Mouse (Mus musculus) limb, embryonic 15.5 days (tissue): ENCODE measurements at regions not wholly inside any gene's neighbourhood (a gene's known extent, or its start where the extent isn't known, plus 50 kb on each side); places are given as distances from the start of the nearest gene placed in this dataset.

Experiments used
- ATAC-seq: fragments of 200-750 bp; cut with Nextera tagmentation; 2 replicates; pipeline ENCODE4 v1.8.0; 2017; ENCODE audit warnings: low read depth, moderate TSS enrichment; ENCODE audit not compliant: insufficient number of reproducible peaks, low FRiP score, low TSS enrichment
- H3K27ac ChIP-seq: fragments of 300-500 bp; sonication (generic); 2 replicates; pipeline ENCODE4 v1.5.1; 2015; ENCODE audit warnings: moderate library complexity, mild to moderate bottlenecking, inconsistent platforms
- H3K27me3 ChIP-seq: fragments of 300-500 bp; sonication (generic); 2 replicates; pipeline ENCODE4 v1.6.1; 2015; ENCODE audit warnings: inconsistent platforms
- H3K36me3 ChIP-seq: fragments of 300-500 bp; sonication (generic); 2 replicates; pipeline ENCODE4 v1.6.1; 2015; ENCODE audit warnings: inconsistent platforms
- H3K4me1 ChIP-seq: fragments of 300-500 bp; sonication (generic); 2 replicates; pipeline ENCODE4 v1.6.1; 2015; ENCODE audit warnings: inconsistent platforms
- H3K4me2 ChIP-seq: fragments of 300-500 bp; sonication (generic); 2 replicates; pipeline ENCODE4 v1.6.1; 2015; ENCODE audit warnings: mild to moderate bottlenecking, inconsistent platforms
- H3K4me3 ChIP-seq: fragments of 300-500 bp; sonication (generic); 2 replicates; pipeline ENCODE4 v1.5.1; 2015; ENCODE audit warnings: mild to moderate bottlenecking, inconsistent platforms
- H3K9ac ChIP-seq: fragments of 300-500 bp; sonication (generic); 2 replicates; pipeline ENCODE4 v1.6.1; 2015; ENCODE audit warnings: inconsistent platforms
- H3K9me3 ChIP-seq: fragments of 300-500 bp; sonication (generic); 2 replicates; pipeline ENCODE4 v1.6.1; 2016; ENCODE audit warnings: inconsistent platforms
- WGBS: fragments of 180-500 bp; shearing (Covaris S2); methylation state at CpG from one replicate; pipeline ENCODE4 v1.1.7; 2015; 5-methylcytosine and 5-hydroxymethylcytosine counted together

DNA sequence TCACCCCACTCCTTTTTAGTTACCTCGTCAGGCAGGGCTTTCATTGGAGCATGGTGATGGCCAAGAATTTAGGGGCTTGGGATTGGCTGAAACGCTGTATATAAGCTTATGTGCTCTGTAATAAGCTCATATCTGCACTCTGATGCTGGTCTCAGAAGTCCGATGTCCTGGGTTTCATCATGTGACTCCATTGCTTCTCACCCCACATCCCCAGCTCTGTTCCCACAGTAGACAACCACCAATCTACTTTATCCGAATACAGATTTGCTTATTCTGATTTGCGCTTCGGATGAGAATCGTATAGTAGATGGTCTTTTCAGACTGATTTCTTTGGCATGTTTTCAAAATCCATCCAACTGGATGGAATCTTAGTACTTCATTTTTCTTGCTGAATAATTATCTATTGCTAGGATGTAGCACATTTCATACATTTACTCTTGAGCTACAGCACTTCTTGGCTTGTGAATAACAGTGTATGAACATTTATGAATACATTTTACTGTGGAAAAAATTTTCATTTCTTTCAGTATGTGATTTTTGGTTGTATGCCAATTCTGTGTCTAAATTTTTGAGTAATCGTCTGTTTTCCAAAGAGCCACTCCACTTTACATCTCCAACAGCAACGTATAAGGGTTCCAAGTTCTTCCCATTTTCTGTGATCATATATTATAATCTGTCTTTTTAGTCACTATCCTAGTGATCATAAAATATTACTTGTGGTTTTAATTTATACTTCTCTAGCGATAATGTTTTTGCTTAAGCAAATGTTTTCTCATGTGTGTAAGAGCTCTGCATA, 185.7 kb downstream of the Hace1 start:
- Histone ChIP-seq H3K27me3 (no peaks in the 10 kb centered on the region), H3K4me3 (no peak overlapping the region), H3K9ac (no peak overlapping the region), H3K27ac (no peak overlapping the region), H3K36me3 (no peaks in the 10 kb centered on the region), H3K4me1 (no peaks in the 10 kb centered on the region), H3K4me2 (no peak overlapping the region), H3K9me3 (no peaks in the 10 kb centered on the region)
- ATAC-seq, result no peak
- 74% methylated on average over 10 of the region's 10 CpGs for WGBS

DNA sequence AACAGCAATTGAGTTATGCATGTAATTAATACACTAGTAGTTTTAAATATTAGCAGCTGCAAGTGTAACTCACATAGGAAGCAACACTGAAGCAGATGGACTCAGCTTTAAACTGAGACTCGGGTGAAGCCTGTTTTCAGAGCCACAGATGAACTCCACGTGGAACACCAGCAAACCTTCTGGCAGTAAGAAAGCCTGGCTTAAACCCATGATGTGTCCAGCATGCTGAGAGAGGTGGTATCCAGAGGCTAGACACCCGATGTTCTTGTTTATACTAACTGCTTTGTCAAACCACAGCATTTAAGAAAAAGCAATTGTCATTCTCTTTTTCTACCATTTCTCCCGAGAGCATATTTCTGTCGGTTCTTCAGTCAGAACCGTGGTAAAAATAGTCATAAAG, 202.1 kb downstream of the Hace1 start:
- Histone ChIP-seq H3K4me1 (peaks cover 7% of the 10 kb centered on the region; the same call in 1 of the 2 replicates), H3K27ac (no peak overlapping the region), H3K4me2 (no peak overlapping the region), H3K36me3 (no peaks in the 10 kb centered on the region), H3K9me3 (no peaks in the 10 kb centered on the region), H3K4me3 (no peak overlapping the region), H3K27me3 (no peaks in the 10 kb centered on the region), H3K9ac (no peak overlapping the region)
- WGBS, result 38% methylated on average over 6 of the region's 6 CpGs
- no peak for ATAC-seq

DNA sequence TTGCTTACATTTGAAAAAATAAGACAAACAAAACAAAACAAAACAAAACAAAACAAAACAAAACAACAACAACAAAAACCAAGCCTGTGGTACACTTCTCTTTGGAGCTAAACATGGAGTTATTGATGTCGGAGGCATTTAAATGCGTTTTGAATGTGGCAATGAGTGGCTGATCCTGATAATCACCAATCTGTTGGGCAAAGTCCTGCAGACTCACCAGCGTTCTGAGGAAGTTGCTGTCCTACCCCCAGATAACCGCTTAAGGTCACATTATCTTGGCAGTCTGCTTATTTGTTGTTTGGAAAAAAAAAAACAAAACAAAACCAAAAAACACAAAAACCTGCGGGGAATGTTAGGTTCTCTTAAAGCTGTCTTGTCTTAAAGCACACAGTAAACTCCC, 205.4 kb downstream of the Hace1 start:
- no peak for ATAC-seq
- H3K27me3 ChIP-seq, result no peaks in the 10 kb centered on the region
- no peak overlapping the region for H3K4me2 ChIP-seq
- no peaks in the 10 kb centered on the region for H3K9me3 ChIP-seq
- H3K9ac ChIP-seq, result no peak overlapping the region
- no peak overlapping the region for H3K27ac ChIP-seq
- WGBS, result 31% methylated on average over 5 of the region's 5 CpGs
- no peak overlapping the region for H3K4me3 ChIP-seq
- no peaks in the 10 kb centered on the region for H3K36me3 ChIP-seq
- peaks cover 7% of the 10 kb centered on the region; the same call in 1 of the 2 replicates for H3K4me1 ChIP-seq

DNA sequence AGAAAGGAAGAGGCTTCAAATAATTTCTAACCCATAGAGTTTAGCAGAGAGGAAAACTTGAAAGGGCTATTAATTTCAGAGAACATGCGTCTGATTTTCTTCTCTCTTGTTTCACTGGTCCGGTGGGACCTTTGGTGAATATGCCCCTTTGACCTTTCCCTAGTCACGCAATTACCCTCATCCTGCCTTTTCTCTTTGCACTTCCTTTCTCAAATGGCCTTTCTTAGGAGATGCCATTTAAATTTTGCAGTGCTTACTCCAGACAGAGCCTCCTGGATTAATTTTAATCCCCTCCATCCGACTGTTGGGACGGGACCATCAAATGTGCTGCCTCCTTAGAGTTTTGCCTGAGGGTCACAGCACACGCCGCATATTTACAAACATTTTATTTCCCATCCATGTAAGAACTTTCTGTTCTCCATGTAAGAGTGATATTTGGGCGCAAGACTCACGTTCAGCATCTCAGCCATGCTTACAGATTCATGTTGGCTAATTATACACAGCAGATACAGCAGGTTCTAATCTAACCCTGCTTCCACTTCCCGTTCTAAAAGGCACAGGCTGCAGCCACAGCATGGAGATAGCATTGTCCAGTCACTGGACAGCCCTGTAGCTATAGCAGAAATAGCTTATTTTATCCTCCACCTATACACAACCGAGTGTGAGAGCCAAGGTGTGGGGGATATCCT, 206.0 kb downstream of the Hace1 start:
- H3K36me3 ChIP-seq, result no peaks in the 10 kb centered on the region
- no peaks in the 10 kb centered on the region for H3K27me3 ChIP-seq
- no peak overlapping the region for H3K27ac ChIP-seq
- H3K4me2 ChIP-seq, result no peak overlapping the region
- ATAC-seq, result no peak
- H3K9me3 ChIP-seq, result no peaks in the 10 kb centered on the region
- H3K9ac ChIP-seq, result no peak overlapping the region
- no peak overlapping the region for H3K4me3 ChIP-seq
- H3K4me1 ChIP-seq, result peaks cover 7% of the 10 kb centered on the region; the same call in 1 of the 2 replicates
- WGBS, result 28% methylated on average over 11 of the region's 11 CpGs

DNA sequence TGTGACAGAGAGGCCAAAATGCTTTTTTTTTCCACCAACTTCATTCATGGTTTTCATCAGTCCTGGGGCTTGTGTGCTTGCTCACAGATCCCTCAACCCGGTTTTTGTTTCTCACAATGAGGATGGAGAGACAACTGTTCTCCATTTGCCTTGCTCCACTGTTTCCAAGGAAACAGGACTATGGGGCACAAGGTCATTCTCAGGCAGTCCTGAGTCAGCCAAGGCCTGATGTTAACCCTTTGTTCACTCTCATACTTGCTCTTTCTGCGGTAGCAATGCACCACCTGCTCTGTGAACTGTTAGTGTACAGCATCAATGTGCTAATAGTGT, 206.5 kb downstream of the Hace1 start:
- no peak overlapping the region for H3K4me2 ChIP-seq
- H3K27ac ChIP-seq, result no peak overlapping the region
- no peak for ATAC-seq
- 23% methylated on average over 2 of the region's 2 CpGs for WGBS
- no peaks in the 10 kb centered on the region for H3K9me3 ChIP-seq
- no peak overlapping the region for H3K4me3 ChIP-seq
- H3K9ac ChIP-seq, result no peak overlapping the region
- H3K27me3 ChIP-seq, result no peaks in the 10 kb centered on the region
- H3K4me1 ChIP-seq, result peaks cover 7% of the 10 kb centered on the region; the same call in 1 of the 2 replicates
- H3K36me3 ChIP-seq, result no peaks in the 10 kb centered on the region

DNA sequence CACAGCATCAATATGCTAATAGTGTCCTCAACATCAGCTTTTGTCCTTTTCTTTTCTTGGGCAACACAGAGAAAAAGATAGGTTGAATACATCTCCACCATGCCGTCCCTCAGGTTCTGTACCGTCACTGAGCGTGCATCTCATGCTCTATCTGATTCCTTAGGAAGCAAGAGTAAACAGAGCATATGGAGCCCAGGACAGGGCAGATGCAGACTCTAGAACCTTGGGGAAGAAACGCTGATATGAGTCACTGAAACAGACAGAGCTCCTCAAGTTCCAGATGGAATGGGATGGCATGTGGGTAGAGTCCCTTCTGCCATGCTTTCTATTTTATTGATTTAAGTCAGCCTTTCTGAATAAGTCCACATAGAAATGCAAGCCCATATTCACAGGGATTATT, 206.9 kb downstream of the Hace1 start:
- no peaks in the 10 kb centered on the region for H3K36me3 ChIP-seq
- no peak overlapping the region for H3K9ac ChIP-seq
- H3K27ac ChIP-seq, result no peak overlapping the region
- no peak overlapping the region for H3K4me2 ChIP-seq
- no peaks in the 10 kb centered on the region for H3K9me3 ChIP-seq
- 84% methylated on average over 4 of the region's 4 CpGs for WGBS
- no peaks in the 10 kb centered on the region for H3K27me3 ChIP-seq
- peaks cover 7% of the 10 kb centered on the region; the same call in 1 of the 2 replicates for H3K4me1 ChIP-seq
- H3K4me3 ChIP-seq, result no peak overlapping the region
- no peak for ATAC-seq

DNA sequence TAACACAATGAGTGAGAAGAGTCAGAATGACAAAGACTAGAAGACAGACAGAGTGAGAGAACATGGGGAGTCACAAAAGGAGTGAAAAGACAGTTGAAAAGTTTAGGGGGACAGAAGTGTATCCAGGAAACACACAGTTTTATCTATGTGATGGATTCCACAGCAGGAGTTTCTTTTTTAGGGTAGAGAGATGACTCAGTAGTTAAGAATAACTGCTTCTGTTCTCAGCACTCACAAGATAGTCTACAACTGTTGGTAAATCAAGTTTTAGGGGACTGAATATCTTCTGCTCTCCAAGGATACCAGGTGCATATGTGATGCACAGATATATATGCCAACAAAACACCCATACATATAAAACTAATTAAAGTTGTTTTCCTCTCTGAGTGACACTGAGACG, 210.7 kb downstream of the Hace1 start:
- H3K4me1 ChIP-seq, result no peaks in the 10 kb centered on the region
- H3K9ac ChIP-seq, result no peak overlapping the region
- 82% methylated on average over 1 of the region's 1 CpGs for WGBS
- no peak overlapping the region for H3K27ac ChIP-seq
- H3K4me2 ChIP-seq, result no peak overlapping the region
- no peaks in the 10 kb centered on the region for H3K9me3 ChIP-seq
- no peaks in the 10 kb centered on the region for H3K36me3 ChIP-seq
- no peaks in the 10 kb centered on the region for H3K27me3 ChIP-seq
- ATAC-seq, result no peak
- no peak overlapping the region for H3K4me3 ChIP-seq

DNA sequence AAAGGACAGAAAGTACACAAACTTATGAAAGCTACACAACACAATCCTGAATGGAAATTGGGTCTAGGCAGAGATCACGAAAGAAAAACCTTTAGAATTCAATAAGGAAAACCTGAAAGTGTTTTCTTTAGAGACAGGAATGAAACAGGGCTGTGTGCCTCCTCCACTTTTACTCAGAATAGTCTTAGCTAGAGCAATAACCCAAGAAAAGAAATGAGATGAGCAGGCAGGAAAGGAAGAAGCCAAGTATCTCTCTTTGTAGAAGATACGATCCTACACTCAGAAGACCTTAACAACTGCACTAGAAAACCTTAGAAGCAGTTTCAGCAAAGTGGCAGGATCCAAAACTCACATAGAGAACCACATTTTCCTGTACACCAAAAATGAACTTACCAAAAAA, 218.0 kb downstream of the Hace1 start:
- ATAC-seq, result no peak
- WGBS, result 89% methylated on average over 2 of the region's 2 CpGs
- Histone ChIP-seq H3K9me3 (no peaks in the 10 kb centered on the region), H3K36me3 (no peaks in the 10 kb centered on the region), H3K4me2 (no peak overlapping the region), H3K9ac (no peak overlapping the region), H3K27me3 (no peaks in the 10 kb centered on the region), H3K4me1 (no peaks in the 10 kb centered on the region), H3K4me3 (no peak overlapping the region), H3K27ac (no peak overlapping the region)

DNA sequence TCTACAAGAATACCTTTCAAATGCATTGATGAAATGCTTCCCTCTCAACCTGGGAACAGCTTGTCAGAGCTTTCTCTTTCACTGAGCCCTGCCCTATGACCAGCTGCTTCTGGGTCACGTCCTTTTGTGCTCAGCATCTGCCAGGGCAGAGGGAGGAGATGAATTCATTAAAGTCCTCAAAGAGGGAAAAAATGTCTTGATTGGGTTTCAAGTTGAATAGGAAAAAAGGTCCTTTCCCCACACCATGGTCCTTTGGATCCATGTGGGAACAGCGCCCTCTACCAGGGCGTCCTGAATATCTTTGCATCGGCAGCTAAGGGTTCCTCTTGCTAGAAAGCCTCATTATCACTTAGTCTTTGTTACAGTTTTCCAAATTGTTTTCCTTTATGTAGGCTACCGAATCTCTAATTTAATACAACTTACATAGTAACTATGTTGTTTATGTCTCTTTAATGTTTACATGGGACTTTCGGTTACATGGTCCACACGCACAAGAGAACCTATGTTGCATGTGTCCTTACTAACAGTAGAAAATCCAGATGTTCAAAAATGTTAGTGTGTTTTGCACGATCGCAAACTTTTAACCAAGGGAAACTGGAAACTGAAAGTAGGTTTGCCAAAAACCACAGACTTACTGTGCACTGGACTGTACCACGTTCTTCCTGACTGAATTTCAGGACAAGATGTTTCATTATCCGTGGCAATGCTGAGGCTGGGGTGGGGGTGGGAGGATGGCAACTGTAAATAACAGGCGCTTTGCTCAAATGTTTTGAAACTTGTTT, 222.6 kb downstream of the Hace1 start:
- H3K9me3 ChIP-seq, result no peaks in the 10 kb centered on the region
- H3K36me3 ChIP-seq, result no peaks in the 10 kb centered on the region
- H3K4me1 ChIP-seq, result no peaks in the 10 kb centered on the region
- H3K27me3 ChIP-seq, result no peaks in the 10 kb centered on the region
- H3K9ac ChIP-seq, result no peak overlapping the region
- WGBS, result 34% methylated on average over 12 of the region's 12 CpGs
- H3K4me2 ChIP-seq, result no peak overlapping the region
- no peak overlapping the region for H3K4me3 ChIP-seq
- no peak overlapping the region for H3K27ac ChIP-seq
- no peak for ATAC-seq

DNA sequence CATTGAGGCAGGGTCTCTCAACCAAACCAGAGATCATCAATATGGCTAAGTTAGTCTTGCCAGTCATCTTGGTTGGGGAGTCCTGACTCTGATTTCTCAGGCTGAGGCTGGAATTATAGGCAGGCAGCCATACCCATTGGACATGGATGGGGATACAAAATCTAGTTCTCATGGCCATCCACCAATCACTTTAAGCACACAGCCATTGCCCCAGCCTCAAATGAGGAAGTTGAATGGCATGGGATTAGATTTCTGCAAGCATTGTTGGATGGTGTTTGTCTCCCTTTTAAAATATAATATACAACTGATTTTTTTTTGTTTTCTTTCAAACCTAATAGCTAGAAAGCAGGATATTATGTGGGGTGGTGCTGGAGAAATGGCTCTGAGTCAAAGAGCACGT, 223.8 kb downstream of the Hace1 start:
- Histone ChIP-seq H3K4me1 (peaks cover 2% of the 10 kb centered on the region; the same call in 1 of the 2 replicates), H3K27me3 (no peaks in the 10 kb centered on the region), H3K4me3 (no peak overlapping the region), H3K27ac (no peak overlapping the region), H3K9ac (no peak overlapping the region), H3K9me3 (no peaks in the 10 kb centered on the region), H3K36me3 (no peaks in the 10 kb centered on the region), H3K4me2 (no peak overlapping the region)
- ATAC-seq, result no peak
- 18% methylated on average over 1 of the region's 1 CpGs for WGBS

DNA sequence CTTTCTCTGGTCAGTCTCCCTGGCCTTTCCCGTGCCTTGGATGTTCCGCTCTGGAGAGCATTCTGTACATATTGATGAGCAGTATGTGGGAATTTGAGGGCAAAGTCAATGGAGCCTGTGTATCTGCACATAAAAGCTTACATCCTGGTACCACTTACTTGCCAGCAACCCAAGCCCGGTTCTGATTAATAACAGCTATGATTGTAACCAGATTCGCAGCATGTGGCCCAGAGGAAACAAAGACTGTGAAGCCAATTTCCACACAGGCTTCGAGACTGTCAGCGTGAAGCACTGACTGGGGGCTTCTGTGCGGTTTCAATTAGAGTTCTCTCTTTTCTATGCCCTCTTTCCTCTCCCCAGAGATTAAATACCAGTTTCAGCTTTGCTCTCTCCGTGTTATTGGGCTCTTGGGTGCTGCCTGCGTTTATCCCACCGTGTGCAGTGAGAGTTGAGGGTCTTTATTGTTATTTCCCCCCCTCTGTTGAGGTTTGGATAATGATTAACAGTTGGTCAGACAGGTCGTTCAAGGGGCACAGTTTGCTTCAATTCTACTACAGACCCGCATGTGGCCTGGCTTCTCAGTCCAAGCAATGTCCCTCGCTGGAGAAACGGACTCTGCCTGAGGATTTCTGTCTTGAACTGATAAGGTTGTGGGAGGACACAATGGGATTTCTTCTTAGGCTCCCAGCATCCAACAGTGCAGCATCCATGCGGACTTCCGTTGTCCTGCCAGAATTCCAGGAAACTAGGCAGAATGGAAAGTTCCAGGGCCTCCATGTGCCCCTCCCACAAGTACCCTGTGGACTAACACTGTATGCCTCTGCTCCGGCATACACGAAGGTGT, 229.6 kb downstream of the Hace1 start:
- Histone ChIP-seq H3K9ac (no peak overlapping the region), H3K36me3 (no peaks in the 10 kb centered on the region), H3K27ac (peak overlapping the region; percentile 34), H3K4me3 (no peak overlapping the region), H3K4me1 (peaks cover 18% of the 10 kb centered on the region), H3K27me3 (no peaks in the 10 kb centered on the region), H3K4me2 (peak overlapping the region; percentile 6; the same call in 1 of the 2 replicates), H3K9me3 (no peaks in the 10 kb centered on the region)
- no peak for ATAC-seq
- 21% methylated on average over 18 of the region's 18 CpGs for WGBS
